In genomic region chr14:113566885-113567284, GRCm38 (mm10) we compare ENCODE assay signal across 25 mouse cellular contexts.
"Had no signal": no experiment of that assay in that cellular context is flagged by ENCODE, and none has a peak within 500 bp of the region (broad histone marks: within the 10 kb centered on the region; RNA-seq: fewer than 3 reads in every experiment).

No protein-coding gene starts in this region.

- H3K4me2 ChIP-seq: heart, embryonic 12.5 days; hindbrain, embryonic 13.5 days; hindbrain, embryonic 15.5 days; kidney, embryonic 15.5 days; limb, embryonic 13.5 days; limb, embryonic 15.5 days; liver, embryonic 12.5 days had no signal

- H3K36me3 ChIP-seq: heart, embryonic 12.5 days; hindbrain, embryonic 13.5 days; hindbrain, embryonic 15.5 days; kidney, embryonic 15.5 days; limb, embryonic 13.5 days; limb, embryonic 15.5 days; liver, embryonic 12.5 days had no signal

- H3K4me1 ChIP-seq: heart, embryonic 12.5 days; hindbrain, embryonic 13.5 days; hindbrain, embryonic 15.5 days; kidney, embryonic 15.5 days; limb, embryonic 13.5 days; limb, embryonic 15.5 days; liver, embryonic 12.5 days had no signal

- H3K27ac ChIP-seq: heart, adult 2 months; hindbrain, embryonic 13.5 days; hindbrain, embryonic 15.5 days; hindbrain, postnatal 0 days; kidney, embryonic 15.5 days; kidney, postnatal 0 days; limb, embryonic 13.5 days; limb, embryonic 15.5 days; liver, embryonic 12.5 days; liver, embryonic 14.5 days had no signal

- H3K9ac ChIP-seq: heart, embryonic 12.5 days; hindbrain, embryonic 13.5 days; hindbrain, embryonic 15.5 days; kidney, embryonic 15.5 days; limb, embryonic 13.5 days; limb, embryonic 15.5 days; liver, embryonic 12.5 days; liver, embryonic 14.5 days had no signal

- DNase-seq: gastrocnemius, postnatal 14 days; gastrocnemius, postnatal 36 days; heart, adult 11 months; heart, adult 2 months; heart, postnatal 10 days; heart, postnatal 36 days; kidney, adult 11 months; kidney, adult 2 months; kidney, adult 9 months; kidney, postnatal 14 days; kidney, postnatal 36 days; layer of hippocampus, adult 9-11 months; layer of hippocampus, postnatal 36 days; left cerebral cortex, postnatal 4 days had no signal

- H3K9me3 ChIP-seq: heart, embryonic 12.5 days; hindbrain, embryonic 13.5 days; hindbrain, embryonic 15.5 days; kidney, embryonic 15.5 days; limb, embryonic 13.5 days; limb, embryonic 15.5 days; liver, embryonic 12.5 days had no signal

- H3K4me3 ChIP-seq: heart, adult 2 months; heart, embryonic 12.5 days; hindbrain, embryonic 13.5 days; hindbrain, embryonic 15.5 days; kidney, embryonic 15.5 days; limb, embryonic 13.5 days; limb, embryonic 15.5 days; liver, embryonic 12.5 days had no signal

- ATAC-seq: hindbrain, postnatal 0 days; intestine, embryonic 16.5 days; liver, embryonic 12.5 days had no signal

- H3K27me3 ChIP-seq: heart, embryonic 12.5 days; hindbrain, embryonic 13.5 days; hindbrain, embryonic 15.5 days; kidney, embryonic 15.5 days; limb, embryonic 13.5 days; limb, embryonic 15.5 days; liver, embryonic 12.5 days had no signal
